Mouse (Mus musculus) limb, embryonic 13.5 days (tissue): Measurements from ENCODE around the gene Tha1. TPM values are rescaled to one million over a fixed set of nuclear protein-coding genes. Genes with fewer than 3 reads are reported as not detected.

Source experiments
- ATAC-seq: fragments of 200-750 bp; cut with Nextera tagmentation; 2 replicates; pipeline ENCODE4 v1.8.0; 2017; ENCODE audit warnings: low read depth, moderate number of reproducible peaks, moderate TSS enrichment; ENCODE audit not compliant: low FRiP score
- H3K27ac ChIP-seq: fragments of 300-500 bp; sonication (generic); 2 replicates; pipeline ENCODE4 v1.5.1; 2015; ENCODE audit warnings: inconsistent platforms, mild to moderate bottlenecking, moderate library complexity
- H3K27me3 ChIP-seq: fragments of 300-500 bp; sonication (generic); 2 replicates; pipeline ENCODE4 v1.6.1; 2015; ENCODE audit warnings: mild to moderate bottlenecking, inconsistent platforms
- H3K36me3 ChIP-seq: fragments of 300-500 bp; sonication (generic); 2 replicates; pipeline ENCODE4 v1.6.1; 2015; ENCODE audit warnings: inconsistent platforms, mild to moderate bottlenecking, moderate library complexity
- H3K4me1 ChIP-seq: fragments of 300-500 bp; sonication (generic); 2 replicates; pipeline ENCODE4 v1.6.1; 2015; ENCODE audit warnings: inconsistent platforms
- H3K4me2 ChIP-seq: fragments of 300-500 bp; sonication (generic); replicated peaks from 2 replicates; pipeline ENCODE4 v1.6.1; 2015; ENCODE audit warnings: inconsistent platforms, mild to moderate bottlenecking, moderate library complexity
- H3K4me3 ChIP-seq: fragments of 300-500 bp; sonication (generic); 2 replicates; pipeline ENCODE4 v1.5.1; 2015; ENCODE audit warnings: moderate library complexity, mild to moderate bottlenecking, inconsistent platforms
- H3K9ac ChIP-seq: fragments of 300-500 bp; sonication (generic); 2 replicates; pipeline ENCODE4 v1.6.1; 2015; ENCODE audit warnings: mild to moderate bottlenecking, inconsistent platforms
- H3K9me3 ChIP-seq: fragments of 300-500 bp; sonication (generic); 2 replicates; pipeline ENCODE4 v1.6.1; 2016; ENCODE audit warnings: inconsistent platforms
- WGBS: fragments of 180-500 bp; shearing (Covaris S2); methylation state at CpG from one replicate; pipeline ENCODE4 v1.1.7; 2015; 5-methylcytosine and 5-hydroxymethylcytosine counted together
- polyA plus RNA-seq: library from polyadenylated mRNA; unstranded; fragments of >200 nt; fragmentation: Nextera tagmentation; extraction: Ambion mirVana; gene quantifications from 2 replicates; pipeline ENCODE4 v1.2.1, GENCODE M21; 2015

Gene Tha1
- polyA plus RNA-seq, 1 experiment from 2014 or later: 3.6 TPM

- no peaks in the 10 kb centered on the region for H3K9me3 ChIP-seq
- no peaks in the 10 kb centered on the region for H3K27me3 ChIP-seq
- peaks cover 40% of the 10 kb centered on the region for H3K4me1 ChIP-seq
- ATAC-seq: no peak
- no peak overlapping the region for H3K4me2 ChIP-seq
- 84% methylated on average over 9 of the region's 9 CpGs for WGBS
- H3K4me3 ChIP-seq: no peak overlapping the region
- peaks cover 66% of the 10 kb centered on the region for H3K36me3 ChIP-seq
- no peak overlapping the region for H3K27ac ChIP-seq
- no peak overlapping the region for H3K9ac ChIP-seq
These were observed 51.4 kb downstream of the Tha1 start for GRCm38 (mm10) chr11:117821868-117822267.

DNA sequence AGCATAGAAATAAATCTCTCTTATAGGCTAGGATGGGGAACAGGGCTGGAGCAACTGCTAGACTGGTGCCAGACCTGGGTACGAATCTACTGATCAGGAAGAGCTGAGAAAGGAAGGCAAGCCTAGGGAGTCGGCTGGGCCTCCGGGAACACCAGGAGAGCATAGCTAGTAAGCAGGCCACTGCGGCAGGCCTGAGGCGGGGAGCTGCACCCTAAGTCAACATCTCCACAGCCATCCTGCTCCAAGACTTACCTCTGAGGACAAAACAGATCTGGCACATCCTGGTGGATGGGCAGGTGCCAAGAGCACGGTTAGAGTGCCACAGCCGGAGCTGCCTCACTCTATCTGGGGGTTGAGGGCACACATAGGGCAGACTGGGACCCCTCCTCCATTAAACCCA lies 53.1 kb downstream of the Tha1 start:
- H3K4me3 ChIP-seq: no peak overlapping the region
- H3K36me3 ChIP-seq: peaks cover 82% of the 10 kb centered on the region
- ATAC-seq: no peak
- no peaks in the 10 kb centered on the region for H3K27me3 ChIP-seq
- no peak overlapping the region for H3K27ac ChIP-seq
- no peak overlapping the region; the same call in 1 of the 2 replicates for H3K9ac ChIP-seq
- H3K4me2 ChIP-seq: no peak overlapping the region
- 91% methylated on average over 7 of the region's 7 CpGs for WGBS
- H3K4me1 ChIP-seq: peaks cover 27% of the 10 kb centered on the region
- H3K9me3 ChIP-seq: no peaks in the 10 kb centered on the region

DNA sequence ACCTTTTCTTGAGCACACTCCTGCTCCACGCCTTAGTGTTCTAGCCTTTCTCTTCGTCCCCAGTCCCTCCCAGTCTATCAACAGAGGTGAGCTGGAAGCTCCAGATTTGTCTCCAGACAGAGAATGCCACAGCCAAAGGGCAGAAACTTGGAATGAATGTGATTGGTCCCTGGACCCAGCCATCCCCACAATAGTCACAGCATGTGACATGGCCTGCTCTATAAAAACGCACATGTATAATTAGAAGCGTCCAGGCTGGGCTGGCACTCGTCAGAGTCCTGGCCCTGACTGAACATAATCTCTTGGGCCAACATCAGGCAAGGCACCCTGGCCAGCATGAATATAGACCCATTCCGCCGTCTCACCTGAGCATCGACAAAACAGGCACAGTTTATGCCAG lies 54.2 kb downstream of the Tha1 start:
- Histone ChIP-seq H3K4me3 (no peak overlapping the region), H3K36me3 (peaks cover 92% of the 10 kb centered on the region), H3K4me2 (no peak overlapping the region), H3K9ac (no peak overlapping the region), H3K4me1 (peaks cover 17% of the 10 kb centered on the region), H3K27ac (no peak overlapping the region), H3K9me3 (no peaks in the 10 kb centered on the region), H3K27me3 (no peaks in the 10 kb centered on the region)
- ATAC-seq: no peak
- 62% methylated on average over 8 of the region's 8 CpGs for WGBS

Other genes starting within 250 kb of the Tha1 start
- gene Tnrc6c, start 219.2 kb downstream of the Tha1 start, polyA plus RNA-seq: 19.3 and 19.6 TPM in 2 replicates
- gene Tmc8, start 91.4 kb downstream of the Tha1 start, polyA plus RNA-seq: 0.81 and 1.4 TPM in 2 replicates
- 19.0 and 23.9 TPM in 2 replicates for gene Tmc6, start 91.3 kb downstream of the Tha1 start, polyA plus RNA-seq
- 0.41 and 0.60 TPM in 2 replicates for gene 6030468B19Rik, start 75.8 kb downstream of the Tha1 start, polyA plus RNA-seq
- gene Gm20708, start 63.8 kb downstream of the Tha1 start, polyA plus RNA-seq: 0.60 and 0.72 TPM in 2 replicates
- 38.4 and 39.5 TPM in 2 replicates for gene Syngr2, start 63.8 kb downstream of the Tha1 start, polyA plus RNA-seq
- 5.6 and 6.2 TPM in 2 replicates for gene Afmid, start 47.6 kb downstream of the Tha1 start, polyA plus RNA-seq
- gene Tk1, start 47.4 kb downstream of the Tha1 start, polyA plus RNA-seq: 133 and 137 TPM in 2 replicates
- 307 and 322 TPM in 2 replicates for gene Birc5, start 24.2 kb downstream of the Tha1 start, polyA plus RNA-seq
- not detected in 2 replicates for gene Tmem235, start 12.7 kb downstream of the Tha1 start, polyA plus RNA-seq
- 15.6 and 15.8 TPM in 2 replicates for gene Socs3, start 96.6 kb upstream of the Tha1 start, polyA plus RNA-seq
- gene Pgs1, start 112.8 kb upstream of the Tha1 start, polyA plus RNA-seq: 34.4 and 35.7 TPM in 2 replicates